Mouse (Mus musculus) bone marrow, adult 2 months (tissue): ENCODE measurements around the gene Etv2.

Source experiments
- CTCF ChIP-seq: fragments of 200-500 bp; IDR thresholded peaks from 2 replicates; pipeline ENCODE4 v1.5.1; 2011; ENCODE audit warnings: low read length, control low read depth; ENCODE audit not compliant: control insufficient read depth, insufficient read depth
- POLR2A ChIP-seq: fragments of 200-500 bp; IDR thresholded peaks from 2 replicates; pipeline ENCODE4 v1.6.1; 2011; ENCODE audit warnings: low read depth, mild to moderate bottlenecking, control low read depth, low read length, borderline replicate concordance; ENCODE audit not compliant: control insufficient read depth

DNA sequence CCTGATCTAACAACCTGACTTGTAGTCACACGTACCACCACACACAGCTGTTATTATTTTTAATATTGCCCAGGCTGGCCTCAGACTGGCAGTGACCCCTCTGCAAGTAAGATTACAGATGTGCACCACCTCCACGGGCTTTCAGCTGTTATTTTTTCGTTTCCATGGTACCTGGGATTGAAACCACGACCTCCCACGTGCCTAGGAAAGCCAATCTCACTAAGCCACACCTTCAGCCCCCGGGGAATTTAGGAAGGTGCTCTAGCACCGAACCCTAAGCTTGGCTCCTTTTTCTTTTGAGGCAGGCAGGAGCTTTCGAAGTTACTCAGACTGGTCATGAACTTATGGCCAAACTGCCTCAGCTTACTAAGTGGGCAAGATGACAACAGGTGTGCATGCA lies 31.2 kb downstream of the Etv2 start:
- TF ChIP-seq CTCF (no peak), POLR2A (no peak)
